Mouse (Mus musculus): ENCODE measurements at regions not wholly inside any gene's neighbourhood (a gene's known extent, or its start where the extent isn't known, plus 50 kb on each side); places are given as distances from the start of the nearest gene placed in this dataset.

GRCm38 (mm10) chr16:95815206-95815731 is 113.4 kb downstream of the Ets2 start:
- Histone ChIP-seq H3K4me3 (no peak overlapping the region), H3K9me3 (peaks cover 16% of the 10 kb centered on the region), H3K27ac (no peak overlapping the region), H3K4me1 (replicated peaks) (no peaks in the 10 kb centered on the region; the same call in 1 of the 2 replicates), H3K36me3 (no peaks in the 10 kb centered on the region), H3K27me3 (ENCODE audit: insufficient read depth, poor library complexity, severe bottlenecking) (no peaks in the 10 kb centered on the region)
- no peak for DNase-seq (ENCODE audit: low spot score)
- 90% methylated on average over 6 of the region's 6 CpGs for WGBS

GRCm38 (mm10) chr16:95814513-95815118 is 112.7 kb downstream of the Ets2 start:
- Histone ChIP-seq H3K9me3 (peaks cover 16% of the 10 kb centered on the region), H3K27ac (no peak overlapping the region), H3K27me3 (ENCODE audit: insufficient read depth, poor library complexity, severe bottlenecking) (no peaks in the 10 kb centered on the region), H3K36me3 (no peaks in the 10 kb centered on the region), H3K4me3 (no peak overlapping the region), H3K4me1 (replicated peaks) (no peaks in the 10 kb centered on the region; the same call in 1 of the 2 replicates)
- 85% methylated on average over 9 of the region's 9 CpGs for WGBS
- no peak for DNase-seq (ENCODE audit: low spot score)

- no peak overlapping the region for H3K4me3 ChIP-seq
- 85% methylated on average over 6 of the region's 6 CpGs for WGBS
- DNase-seq (ENCODE audit: low spot score) = no peak
Observed at GRCm38 (mm10) chr16:95811092-95811491, 109.2 kb downstream of the Ets2 start.

GRCm38 (mm10) chr16:95809127-95809876 is 107.4 kb downstream of the Ets2 start:
- Histone ChIP-seq H3K9me3 (no peaks in the 10 kb centered on the region), H3K36me3 (no peaks in the 10 kb centered on the region), H3K27ac (no peak overlapping the region), H3K4me1 (replicated peaks) (no peaks in the 10 kb centered on the region; the same call in 1 of the 2 replicates), H3K27me3 (ENCODE audit: insufficient read depth, poor library complexity, severe bottlenecking) (no peaks in the 10 kb centered on the region), H3K4me3 (no peak overlapping the region)
- WGBS = 92% methylated on average over 21 of the region's 21 CpGs
- DNase-seq (ENCODE audit: low spot score) = no peak

More at GRCm38 (mm10) chr16:95811092-95811491, 109.2 kb downstream of the Ets2 start:
- H3K27ac ChIP-seq = peak overlapping the region; percentile 9; the same call in 1 of the 2 replicates
- no peaks in the 10 kb centered on the region; the same call in 1 of the 2 replicates for H3K4me1 ChIP-seq (replicated peaks)
- H3K9me3 ChIP-seq = no peaks in the 10 kb centered on the region
- H3K27me3 ChIP-seq (ENCODE audit: insufficient read depth, poor library complexity, severe bottlenecking) = no peaks in the 10 kb centered on the region
- no peaks in the 10 kb centered on the region for H3K36me3 ChIP-seq

GRCm38 (mm10) chr16:95806510-95806909 is 104.6 kb downstream of the Ets2 start:
- no peaks in the 10 kb centered on the region for H3K4me1 ChIP-seq (replicated peaks)
- H3K27me3 ChIP-seq (ENCODE audit: insufficient read depth, poor library complexity, severe bottlenecking) = no peaks in the 10 kb centered on the region

GRCm38 (mm10) chr16:95804199-95804598 is 102.3 kb downstream of the Ets2 start:
- WGBS = 48% methylated on average over 1 of the region's 1 CpGs
- Histone ChIP-seq H3K4me1 (replicated peaks) (no peaks in the 10 kb centered on the region), H3K27me3 (ENCODE audit: insufficient read depth, poor library complexity, severe bottlenecking) (no peaks in the 10 kb centered on the region), H3K36me3 (no peaks in the 10 kb centered on the region), H3K9me3 (no peaks in the 10 kb centered on the region), H3K27ac (no peak overlapping the region), H3K4me3 (no peak overlapping the region)
- no peak for DNase-seq (ENCODE audit: low spot score)

More at GRCm38 (mm10) chr16:95806510-95806909, 104.6 kb downstream of the Ets2 start:
- WGBS = 89% methylated on average over 5 of the region's 5 CpGs
- H3K36me3 ChIP-seq = no peaks in the 10 kb centered on the region
- no peaks in the 10 kb centered on the region for H3K9me3 ChIP-seq
- H3K27ac ChIP-seq = no peak overlapping the region
- DNase-seq (ENCODE audit: low spot score) = no peak
- no peak overlapping the region for H3K4me3 ChIP-seq

GRCm38 (mm10) chr16:95802641-95803040 is 100.8 kb downstream of the Ets2 start:
- H3K36me3 ChIP-seq = no peaks in the 10 kb centered on the region
- H3K4me3 ChIP-seq = no peak overlapping the region
- no peak for DNase-seq (ENCODE audit: low spot score)
- H3K4me1 ChIP-seq (replicated peaks) = peaks cover 12% of the 10 kb centered on the region; the same call in 1 of the 2 replicates
- no peaks in the 10 kb centered on the region for H3K27me3 ChIP-seq (ENCODE audit: insufficient read depth, poor library complexity, severe bottlenecking)
- no peak overlapping the region for H3K27ac ChIP-seq
- H3K9me3 ChIP-seq = no peaks in the 10 kb centered on the region

- no peak for DNase-seq (ENCODE audit: low spot score)
- 64% methylated on average over 4 of the region's 4 CpGs for WGBS
Observed at GRCm38 (mm10) chr16:95802207-95802606, 100.3 kb downstream of the Ets2 start.

GRCm38 (mm10) chr16:95800911-95801442 is 99.1 kb downstream of the Ets2 start:
- H3K27ac ChIP-seq = no peak overlapping the region
- peaks cover 12% of the 10 kb centered on the region; the same call in 1 of the 2 replicates for H3K4me1 ChIP-seq (replicated peaks)
- DNase-seq (ENCODE audit: low spot score) = no peak
- no peaks in the 10 kb centered on the region for H3K9me3 ChIP-seq
- no peaks in the 10 kb centered on the region for H3K36me3 ChIP-seq
- H3K4me3 ChIP-seq = no peak overlapping the region
- H3K27me3 ChIP-seq (ENCODE audit: insufficient read depth, poor library complexity, severe bottlenecking) = no peaks in the 10 kb centered on the region
- WGBS = 88% methylated on average over 7 of the region's 7 CpGs

More at GRCm38 (mm10) chr16:95802207-95802606, 100.3 kb downstream of the Ets2 start:
- Histone ChIP-seq H3K4me1 (replicated peaks) (peaks cover 12% of the 10 kb centered on the region; the same call in 1 of the 2 replicates), H3K27me3 (ENCODE audit: insufficient read depth, poor library complexity, severe bottlenecking) (no peaks in the 10 kb centered on the region), H3K4me3 (no peak overlapping the region), H3K9me3 (no peaks in the 10 kb centered on the region), H3K27ac (no peak overlapping the region), H3K36me3 (no peaks in the 10 kb centered on the region)

GRCm38 (mm10) chr16:95798582-95798981 is 96.7 kb downstream of the Ets2 start:
- no peaks in the 10 kb centered on the region for H3K36me3 ChIP-seq
- 63% methylated on average over 9 of the region's 9 CpGs for WGBS
- H3K9me3 ChIP-seq = no peaks in the 10 kb centered on the region
- DNase-seq (ENCODE audit: low spot score) = no peak
- H3K27ac ChIP-seq = no peak overlapping the region
- H3K4me3 ChIP-seq = no peak overlapping the region
- peaks cover 15% of the 10 kb centered on the region; the same call in 1 of the 2 replicates for H3K4me1 ChIP-seq (replicated peaks)
- no peaks in the 10 kb centered on the region for H3K27me3 ChIP-seq (ENCODE audit: insufficient read depth, poor library complexity, severe bottlenecking)

- Histone ChIP-seq H3K27me3 (ENCODE audit: insufficient read depth, poor library complexity, severe bottlenecking) (no peaks in the 10 kb centered on the region), H3K4me3 (no peak overlapping the region)
- WGBS = 80% methylated on average over 11 of the region's 11 CpGs
Observed at GRCm38 (mm10) chr16:95798099-95798498, 96.2 kb downstream of the Ets2 start.

GRCm38 (mm10) chr16:95797141-95797540 is 95.3 kb downstream of the Ets2 start:
- Histone ChIP-seq H3K4me1 (replicated peaks) (peaks cover 15% of the 10 kb centered on the region; the same call in 1 of the 2 replicates), H3K27me3 (ENCODE audit: insufficient read depth, poor library complexity, severe bottlenecking) (no peaks in the 10 kb centered on the region), H3K4me3 (no peak overlapping the region), H3K27ac (no peak overlapping the region), H3K9me3 (no peaks in the 10 kb centered on the region), H3K36me3 (no peaks in the 10 kb centered on the region)
- DNase-seq (ENCODE audit: low spot score) = no peak
- 81% methylated on average over 2 of the region's 2 CpGs for WGBS

More at GRCm38 (mm10) chr16:95798099-95798498, 96.2 kb downstream of the Ets2 start:
- no peak overlapping the region for H3K27ac ChIP-seq
- no peak for DNase-seq (ENCODE audit: low spot score)
- H3K4me1 ChIP-seq (replicated peaks) = peaks cover 15% of the 10 kb centered on the region; the same call in 1 of the 2 replicates
- H3K36me3 ChIP-seq = no peaks in the 10 kb centered on the region
- H3K9me3 ChIP-seq = no peaks in the 10 kb centered on the region

GRCm38 (mm10) chr16:95794876-95795275 is 93.0 kb downstream of the Ets2 start:
- 91% methylated on average over 8 of the region's 8 CpGs for WGBS
- Histone ChIP-seq H3K36me3 (no peaks in the 10 kb centered on the region), H3K27ac (no peak overlapping the region), H3K27me3 (ENCODE audit: insufficient read depth, poor library complexity, severe bottlenecking) (no peaks in the 10 kb centered on the region), H3K4me3 (no peak overlapping the region), H3K9me3 (no peaks in the 10 kb centered on the region), H3K4me1 (replicated peaks) (peaks cover 15% of the 10 kb centered on the region; the same call in 1 of the 2 replicates)
- DNase-seq (ENCODE audit: low spot score) = no peak

Data from hindbrain, embryonic 10.5 days (tissue).